Mouse (Mus musculus) embryonic facial prominence, embryonic 13.5 days (tissue): Measurements from ENCODE around the gene Gm44596. TPM values are rescaled to one million over a fixed set of nuclear protein-coding genes. Genes with fewer than 3 reads are reported as not detected.

ENCODE experiments used
- ATAC-seq: fragments of 200-750 bp; cut with Nextera tagmentation; 2 replicates; pipeline ENCODE4 v1.8.0; 2017; ENCODE audit warnings: low read depth; ENCODE audit not compliant: insufficient number of reproducible peaks, insufficient read depth, low FRiP score, low TSS enrichment
- H3K27ac ChIP-seq: fragments of 300-500 bp; sonication (generic); 2 replicates; pipeline ENCODE4 v1.5.1; 2015; ENCODE audit warnings: moderate library complexity, mild to moderate bottlenecking, inconsistent platforms
- H3K27me3 ChIP-seq: fragments of 300-500 bp; sonication (generic); 2 replicates; pipeline ENCODE4 v1.6.1; 2015; ENCODE audit warnings: mild to moderate bottlenecking, inconsistent platforms
- H3K36me3 ChIP-seq: fragments of 300-500 bp; sonication (generic); 2 replicates; pipeline ENCODE4 v1.6.1; 2015; ENCODE audit warnings: mild to moderate bottlenecking, inconsistent platforms
- H3K4me1 ChIP-seq: fragments of 300-500 bp; sonication (generic); 2 replicates; pipeline ENCODE4 v1.6.1; 2015; ENCODE audit warnings: inconsistent platforms
- H3K4me2 ChIP-seq: fragments of 300-500 bp; sonication (generic); 2 replicates; pipeline ENCODE4 v1.6.1; 2015; ENCODE audit warnings: moderate library complexity, mild to moderate bottlenecking, inconsistent platforms
- H3K4me3 ChIP-seq: fragments of 300-500 bp; sonication (generic); 2 replicates; pipeline ENCODE4 v1.5.1; 2015; ENCODE audit warnings: mild to moderate bottlenecking, inconsistent platforms
- H3K9ac ChIP-seq: fragments of 300-500 bp; sonication (generic); 2 replicates; pipeline ENCODE4 v1.6.1; 2015; ENCODE audit warnings: mild to moderate bottlenecking, inconsistent platforms
- H3K9me3 ChIP-seq: fragments of 300-500 bp; sonication (generic); 2 replicates; pipeline ENCODE4 v1.6.1; 2016; ENCODE audit warnings: inconsistent platforms
- WGBS: fragments of 180-500 bp; shearing (Covaris S2); methylation state at CpG from one replicate; pipeline ENCODE4 v1.1.7; 2015; ENCODE audit warnings: mixed read lengths; 5-methylcytosine and 5-hydroxymethylcytosine counted together
- polyA plus RNA-seq: library from polyadenylated mRNA; unstranded; fragments of >200 nt; fragmentation: Nextera tagmentation; extraction: Ambion mirVana; gene quantifications from 2 replicates; pipeline ENCODE4 v1.2.1, GENCODE M21; 2015

Gene Gm44596
- polyA plus RNA-seq, 1 experiment from 2014 or later, result not detected

GRCm38 (mm10) chr6:128433566-128433965, 58.3 kb downstream of the Gm44596 start:
- H3K4me2 ChIP-seq, result no peak overlapping the region
- no peak for ATAC-seq
- H3K9ac ChIP-seq, result no peak overlapping the region
- no peaks in the 10 kb centered on the region for H3K9me3 ChIP-seq
- WGBS, result 95% methylated on average over 13 of the region's 13 CpGs
- no peak overlapping the region for H3K27ac ChIP-seq
- H3K27me3 ChIP-seq, result no peaks in the 10 kb centered on the region
- H3K36me3 ChIP-seq, result peaks cover 79% of the 10 kb centered on the region
- no peak overlapping the region for H3K4me3 ChIP-seq
- H3K4me1 ChIP-seq, result peaks cover 12% of the 10 kb centered on the region

GRCm38 (mm10) chr6:128435474-128435873, 60.2 kb downstream of the Gm44596 start:
- no peak overlapping the region for H3K9ac ChIP-seq
- peaks cover 61% of the 10 kb centered on the region for H3K36me3 ChIP-seq
- WGBS, result 87% methylated on average over 5 of the region's 5 CpGs
- H3K27me3 ChIP-seq, result no peaks in the 10 kb centered on the region
- H3K4me2 ChIP-seq, result no peak overlapping the region
- no peaks in the 10 kb centered on the region for H3K9me3 ChIP-seq
- no peak overlapping the region for H3K4me3 ChIP-seq
- H3K27ac ChIP-seq, result no peak overlapping the region
- ATAC-seq, result no peak
- H3K4me1 ChIP-seq, result peaks cover 19% of the 10 kb centered on the region

GRCm38 (mm10) chr6:128436356-128437005, 61.2 kb downstream of the Gm44596 start:
- H3K27me3 ChIP-seq, result no peaks in the 10 kb centered on the region
- H3K36me3 ChIP-seq, result peaks cover 51% of the 10 kb centered on the region
- no peak overlapping the region for H3K27ac ChIP-seq
- no peak for ATAC-seq
- no peaks in the 10 kb centered on the region for H3K9me3 ChIP-seq
- WGBS, result 85% methylated on average over 8 of the region's 8 CpGs
- H3K9ac ChIP-seq, result peak overlapping the region; percentile 96
- peak overlapping the region; percentile 96 for H3K4me3 ChIP-seq
- H3K4me2 ChIP-seq, result peak overlapping the region; percentile 67
- peaks cover 19% of the 10 kb centered on the region for H3K4me1 ChIP-seq

- H3K27me3 ChIP-seq, result no peaks in the 10 kb centered on the region
- WGBS, result 3% methylated on average over 10 of the region's 10 CpGs
- H3K27ac ChIP-seq, result peak overlapping the region; percentile 94
- peaks cover 43% of the 10 kb centered on the region for H3K36me3 ChIP-seq
- peak overlapping the region; percentile 96 for H3K4me3 ChIP-seq
- peak overlapping the region; percentile 67 for H3K4me2 ChIP-seq
- H3K9me3 ChIP-seq, result no peaks in the 10 kb centered on the region
- ATAC-seq, result no peak
- peak overlapping the region; percentile 96 for H3K9ac ChIP-seq
- H3K4me1 ChIP-seq, result peaks cover 19% of the 10 kb centered on the region
Observed at GRCm38 (mm10) chr6:128437288-128437687, 62.0 kb downstream of the Gm44596 start.

- H3K36me3 ChIP-seq, result peaks cover 38% of the 10 kb centered on the region
- H3K27ac ChIP-seq, result peak overlapping the region; percentile 94
- peak overlapping the region; percentile 96 for H3K9ac ChIP-seq
- no peaks in the 10 kb centered on the region for H3K27me3 ChIP-seq
- peak overlapping the region; percentile 96 for H3K4me3 ChIP-seq
- H3K9me3 ChIP-seq, result no peaks in the 10 kb centered on the region
- H3K4me1 ChIP-seq, result peaks cover 19% of the 10 kb centered on the region
- under 1% methylated on average over 52 of the region's 52 CpGs for WGBS
- H3K4me2 ChIP-seq, result peak overlapping the region; percentile 67
- peak; percentile 69 for ATAC-seq
Observed at GRCm38 (mm10) chr6:128437731-128438316, 62.5 kb downstream of the Gm44596 start.

- H3K4me1 ChIP-seq, result peaks cover 19% of the 10 kb centered on the region
- under 1% methylated on average over 62 of the region's 67 CpGs for WGBS
- H3K9ac ChIP-seq, result peak within 1 kb of the TSS; percentile 96
- H3K36me3 ChIP-seq, result peaks cover 32% of the 10 kb centered on the region
- no peaks in the 10 kb centered on the region for H3K9me3 ChIP-seq
- peak within 1 kb of the TSS; percentile 94 for H3K27ac ChIP-seq
- peak; percentile 94 for ATAC-seq
- no peaks in the 10 kb centered on the region for H3K27me3 ChIP-seq
- peak within 1 kb of the TSS; percentile 67 for H3K4me2 ChIP-seq
- H3K4me3 ChIP-seq, result peak within 1 kb of the TSS; percentile 96
Observed at GRCm38 (mm10) chr6:128438317-128438870, 63.1 kb downstream of the Gm44596 start, which contains the start of gene Fkbp4. Gene Fkbp4 (minus strand): TSS chr6:128438677.

- 23% methylated on average over 18 of the region's 18 CpGs for WGBS
- Histone ChIP-seq H3K4me2 (peak overlapping the region; percentile 67), H3K4me3 (peak overlapping the region; percentile 96), H3K27ac (peak overlapping the region; percentile 94), H3K9ac (peak overlapping the region; percentile 96), H3K9me3 (no peaks in the 10 kb centered on the region), H3K27me3 (no peaks in the 10 kb centered on the region), H3K36me3 (peaks cover 27% of the 10 kb centered on the region), H3K4me1 (peaks cover 19% of the 10 kb centered on the region)
- peak; percentile 58 for ATAC-seq
Observed at GRCm38 (mm10) chr6:128438871-128439341, 63.6 kb downstream of the Gm44596 start.

- Histone ChIP-seq H3K9me3 (no peaks in the 10 kb centered on the region), H3K4me1 (peaks cover 19% of the 10 kb centered on the region), H3K36me3 (peaks cover 13% of the 10 kb centered on the region), H3K27me3 (no peaks in the 10 kb centered on the region), H3K27ac (no peak overlapping the region), H3K4me3 (no peak overlapping the region), H3K9ac (no peak overlapping the region), H3K4me2 (no peak overlapping the region)
- ATAC-seq, result no peak
- 90% methylated on average over 2 of the region's 2 CpGs for WGBS
Observed at GRCm38 (mm10) chr6:128440238-128440637, 64.9 kb downstream of the Gm44596 start.

GRCm38 (mm10) chr6:128445761-128446535, 70.6 kb downstream of the Gm44596 start:
- Histone ChIP-seq H3K27me3 (no peaks in the 10 kb centered on the region), H3K9me3 (no peaks in the 10 kb centered on the region), H3K4me3 (no peak overlapping the region), H3K36me3 (no peaks in the 10 kb centered on the region; the same call in 1 of the 2 replicates), H3K27ac (no peak overlapping the region), H3K4me1 (peaks cover 7% of the 10 kb centered on the region; the same call in 1 of the 2 replicates), H3K9ac (no peak overlapping the region), H3K4me2 (peak overlapping the region; percentile 24)
- WGBS, result 13% methylated on average over 14 of the region's 14 CpGs
- no peak for ATAC-seq

- no peak overlapping the region for H3K27ac ChIP-seq
Observed at GRCm38 (mm10) chr6:128447063-128447462, 71.8 kb downstream of the Gm44596 start.

More at GRCm38 (mm10) chr6:128447063-128447462, 71.8 kb downstream of the Gm44596 start:
- no peaks in the 10 kb centered on the region; the same call in 1 of the 2 replicates for H3K36me3 ChIP-seq
- 98% methylated on average over 5 of the region's 5 CpGs for WGBS
- no peaks in the 10 kb centered on the region for H3K9me3 ChIP-seq
- no peaks in the 10 kb centered on the region for H3K27me3 ChIP-seq
- no peak for ATAC-seq
- peaks cover 7% of the 10 kb centered on the region; the same call in 1 of the 2 replicates for H3K4me1 ChIP-seq
- no peak overlapping the region for H3K9ac ChIP-seq
- H3K4me3 ChIP-seq, result no peak overlapping the region
- no peak overlapping the region for H3K4me2 ChIP-seq
